Mouse (Mus musculus) limb, embryonic 10.5 days (tissue): ENCODE data around the gene Pik3ap1. TPM values are rescaled to one million over a fixed set of nuclear protein-coding genes. Genes with fewer than 3 reads are reported as not detected.
"Not testable (repeated sequence)": the region's sequence is repeated elsewhere in the genome, so short reads cannot be mapped to it uniquely, and the experiment has no call there.

ENCODE experiments used
- DNase-seq: peaks from one replicate; pipeline ENCODE4 v3.0.0-alpha.2; 2017; ENCODE audit warnings: low spot score
- H3K27ac ChIP-seq: fragments of 300-500 bp; sonication (generic); 2 replicates; pipeline ENCODE4 v1.5.1; 2016; ENCODE audit warnings: mild to moderate bottlenecking
- H3K27me3 ChIP-seq: fragments of 300-500 bp; sonication (generic); 2 replicates; pipeline ENCODE4 v1.6.1; 2016; ENCODE audit warnings: low read depth, mild to moderate bottlenecking; ENCODE audit not compliant: poor library complexity, severe bottlenecking
- H3K36me3 ChIP-seq: fragments of 300-500 bp; sonication (generic); 2 replicates; pipeline ENCODE4 v1.6.1; 2016; ENCODE audit warnings: mild to moderate bottlenecking, moderate library complexity
- H3K4me1 ChIP-seq: fragments of 300-500 bp; sonication (generic); 2 replicates; pipeline ENCODE4 v1.6.1; 2016
- H3K4me3 ChIP-seq: fragments of 300-500 bp; sonication (generic); 2 replicates; pipeline ENCODE4 v1.5.1; 2016; ENCODE audit warnings: mild to moderate bottlenecking, moderate library complexity
- H3K9me3 ChIP-seq: fragments of 300-500 bp; sonication (generic); replicated peaks from 2 replicates; pipeline ENCODE4 v1.6.1; 2016; ENCODE audit warnings: mild to moderate bottlenecking
- WGBS: fragments of 180-500 bp; shearing (Covaris S2); methylation state at CpG from one replicate; pipeline ENCODE4 v1.1.7; 2016; 5-methylcytosine and 5-hydroxymethylcytosine counted together
- polyA plus RNA-seq: library from polyadenylated mRNA; unstranded; fragments of >200 nt; fragmentation: Nextera tagmentation; extraction: Ambion mirVana; gene quantifications from 2 replicates; pipeline ENCODE4 v1.2.1, GENCODE M21; 2016

Gene Pik3ap1
- 0.63 and 0.96 TPM in 2 replicates for polyA plus RNA-seq

DNA sequence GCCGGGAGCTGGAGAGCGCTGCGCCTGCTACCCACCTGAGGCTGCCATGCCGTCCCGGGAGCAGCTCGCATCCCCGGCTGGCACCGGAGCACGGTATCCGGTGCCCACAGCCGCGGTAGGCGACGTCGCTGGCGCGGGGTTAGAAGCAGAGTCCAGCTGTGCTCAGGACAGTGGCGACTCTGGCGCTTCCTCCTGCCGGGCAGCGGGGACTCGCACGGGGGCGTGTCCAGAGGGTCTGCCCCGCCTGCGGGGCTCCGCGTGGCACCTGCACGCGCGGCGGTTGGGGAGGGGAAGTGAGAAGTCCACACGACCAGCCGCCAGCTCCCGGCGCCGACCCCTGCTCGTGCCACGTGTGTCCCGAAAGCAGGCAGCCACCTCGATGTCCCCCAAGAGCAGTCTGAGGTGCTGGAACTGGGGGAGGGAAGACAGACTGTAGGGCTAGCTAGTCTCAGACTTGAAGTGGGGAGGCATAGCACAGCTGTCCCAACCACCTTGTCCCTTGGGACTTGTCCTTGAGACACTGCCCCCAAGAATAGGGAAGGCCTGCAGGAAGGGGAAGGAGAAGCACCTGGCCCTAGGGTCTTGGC lies at the start of gene Pik3ap1:
Gene Pik3ap1 (minus strand): TSS at position 181 of the 587 bp plus-strand sequence.
- H3K9me3 ChIP-seq = no peaks in the 10 kb centered on the region
- WGBS = 1% methylated on average over 41 of the region's 41 CpGs
- peak within 1 kb of the TSS; percentile 70 for H3K27ac ChIP-seq
- no peaks in the 10 kb centered on the region for H3K36me3 ChIP-seq
- H3K4me3 ChIP-seq = peak within 1 kb of the TSS; percentile 62
- peaks cover 53% of the 10 kb centered on the region for H3K27me3 ChIP-seq
- H3K4me1 ChIP-seq = peaks cover 32% of the 10 kb centered on the region
- DNase-seq = peak; percentile 51

DNA sequence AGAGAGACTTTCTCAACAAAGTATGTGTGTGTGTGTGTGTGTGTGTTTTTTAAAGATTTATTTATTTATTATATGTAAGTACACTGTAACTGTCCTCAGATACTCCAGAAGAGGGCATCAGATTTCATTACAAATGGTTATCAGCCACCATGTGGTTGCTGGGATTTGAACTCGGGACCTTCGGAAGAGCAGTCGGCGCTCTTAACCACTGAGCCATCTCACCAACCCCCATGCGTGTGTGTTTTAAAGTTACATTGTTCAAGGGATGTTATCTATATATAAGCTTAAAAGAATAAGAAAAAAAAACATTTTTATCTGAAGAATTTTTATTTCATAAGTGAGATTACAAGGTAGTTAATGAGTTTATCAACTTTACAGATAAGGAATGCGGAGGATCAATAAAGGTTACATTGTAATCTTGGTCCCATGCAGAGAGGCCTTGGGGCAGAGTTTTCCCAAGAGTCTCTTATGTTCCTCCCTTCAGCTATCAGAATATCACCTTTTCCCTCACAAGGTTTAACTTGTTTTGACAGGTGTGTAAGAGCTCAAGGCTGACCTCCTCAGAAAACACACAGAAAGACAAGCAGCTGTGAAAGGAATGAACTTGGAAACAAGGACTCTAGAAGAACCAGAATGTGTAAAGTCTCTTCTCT lies 46.7 kb upstream of the Pik3ap1 start:
- not testable (repeated sequence) for H3K4me3 ChIP-seq, H3K4me1 ChIP-seq, H3K36me3 ChIP-seq, H3K27me3 ChIP-seq, DNase-seq, H3K27ac ChIP-seq, H3K9me3 ChIP-seq
- no CpG with 5 or more reads among the region's 6 CpGs for whole genome bisulfite sequencing

GRCm38 (mm10) chr19:41425927-41426772 lies 41.2 kb upstream of the Pik3ap1 start:
- no CpG with 5 or more reads among the region's 8 CpGs for WGBS
- H3K4me1 ChIP-seq, H3K4me3 ChIP-seq, DNase-seq, H3K36me3 ChIP-seq, H3K27me3 ChIP-seq, H3K27ac ChIP-seq, H3K9me3 ChIP-seq: not testable (repeated sequence)

GRCm38 (mm10) chr19:41421264-41421663 lies 36.4 kb upstream of the Pik3ap1 start:
- no peak overlapping the region for H3K4me3 ChIP-seq
- H3K36me3 ChIP-seq = no peaks in the 10 kb centered on the region
- H3K27ac ChIP-seq = no peak overlapping the region
- no peaks in the 10 kb centered on the region for H3K4me1 ChIP-seq
- 54% methylated on average over 2 of the region's 2 CpGs for WGBS
- no peaks in the 10 kb centered on the region for H3K27me3 ChIP-seq
- no peak for DNase-seq
- H3K9me3 ChIP-seq = no peaks in the 10 kb centered on the region

DNA sequence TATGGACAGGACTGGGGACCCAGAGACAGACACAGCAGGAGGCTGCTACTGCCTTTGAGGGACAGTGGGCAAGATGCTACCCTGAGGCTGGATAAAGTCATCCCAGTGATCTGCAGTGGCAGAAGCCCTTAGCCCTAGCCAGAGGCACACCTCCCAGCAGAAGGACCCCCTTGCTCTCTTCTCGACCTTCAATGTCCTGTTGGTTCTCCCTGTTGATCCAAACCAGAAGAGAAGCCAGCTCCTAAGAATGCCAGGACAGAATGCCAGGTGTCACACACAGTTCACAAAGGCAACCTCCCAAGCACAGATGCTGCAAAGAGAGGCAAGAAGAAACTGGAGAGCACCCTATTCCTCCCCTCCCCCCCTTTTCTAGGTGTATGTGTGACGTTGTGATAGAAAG lies 33.9 kb upstream of the Pik3ap1 start:
- no peak overlapping the region for H3K4me3 ChIP-seq

DNA sequence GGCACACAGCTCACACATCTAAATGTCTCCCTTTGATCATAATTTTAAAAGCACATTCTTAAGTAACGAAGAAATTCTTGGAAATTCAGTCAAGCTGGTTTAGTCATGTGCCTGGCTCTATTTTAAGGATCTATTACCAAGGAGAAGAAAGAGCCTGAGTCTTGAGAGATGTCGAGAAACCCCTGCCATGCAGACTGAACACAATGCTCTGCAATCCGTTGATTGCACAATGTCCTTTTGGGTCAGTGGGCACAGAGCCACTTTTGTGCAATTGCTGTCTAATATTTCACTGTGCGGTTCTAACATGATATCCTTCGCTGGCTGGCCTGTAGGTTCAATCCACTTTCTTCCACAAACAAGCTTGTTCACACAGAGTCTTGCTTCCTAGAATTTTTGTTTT lies 33.1 kb upstream of the Pik3ap1 start:
- H3K27me3 ChIP-seq = no peaks in the 10 kb centered on the region
- no peaks in the 10 kb centered on the region for H3K9me3 ChIP-seq
- 77% methylated on average over 5 of the region's 5 CpGs for WGBS
- H3K4me1 ChIP-seq = no peaks in the 10 kb centered on the region
- no peak overlapping the region for H3K27ac ChIP-seq
- H3K4me3 ChIP-seq = no peak overlapping the region
- H3K36me3 ChIP-seq = no peaks in the 10 kb centered on the region
- DNase-seq = no peak

More for the DNA sequence above, 33.9 kb upstream of the Pik3ap1 start:
- H3K27me3 ChIP-seq = no peaks in the 10 kb centered on the region
- 86% methylated on average over 2 of the region's 2 CpGs for WGBS
- no peaks in the 10 kb centered on the region for H3K36me3 ChIP-seq
- no peaks in the 10 kb centered on the region for H3K4me1 ChIP-seq
- no peak for DNase-seq
- H3K9me3 ChIP-seq = no peaks in the 10 kb centered on the region
- H3K27ac ChIP-seq = no peak overlapping the region

- Histone ChIP-seq H3K27ac (no peak overlapping the region), H3K9me3 (no peaks in the 10 kb centered on the region), H3K4me3 (no peak overlapping the region), H3K36me3 (no peaks in the 10 kb centered on the region), H3K4me1 (no peaks in the 10 kb centered on the region), H3K27me3 (no peaks in the 10 kb centered on the region)
- no peak for DNase-seq
- WGBS = 40% methylated on average over 10 of the region's 10 CpGs
Observed at GRCm38 (mm10) chr19:41416201-41416600, 31.3 kb upstream of the Pik3ap1 start.

DNA sequence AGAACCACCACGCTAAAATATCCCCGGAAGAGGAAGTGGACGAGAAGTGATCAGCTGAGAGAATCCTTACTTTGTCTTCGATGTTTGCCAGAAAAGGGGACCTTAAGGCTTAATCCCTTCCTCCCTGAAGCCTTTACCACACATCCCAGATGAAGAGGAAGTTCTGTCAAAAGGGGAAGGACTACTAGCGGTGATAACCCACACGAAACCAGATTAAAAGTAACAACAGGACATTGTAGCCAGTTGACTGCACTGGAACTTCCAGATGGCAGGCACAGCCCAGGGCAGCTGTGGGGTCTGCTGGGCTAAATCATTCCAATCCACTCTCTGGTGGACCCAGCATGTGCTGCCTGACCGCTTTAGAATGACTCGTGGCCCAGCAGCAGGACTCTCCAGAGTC lies 17.7 kb upstream of the Pik3ap1 start:
- 88% methylated on average over 8 of the region's 8 CpGs for WGBS
- H3K4me3 ChIP-seq = no peak overlapping the region
- no peak overlapping the region for H3K27ac ChIP-seq
- H3K9me3 ChIP-seq = no peaks in the 10 kb centered on the region
- no peaks in the 10 kb centered on the region for H3K36me3 ChIP-seq
- no peak for DNase-seq
- H3K27me3 ChIP-seq = no peaks in the 10 kb centered on the region
- H3K4me1 ChIP-seq = no peaks in the 10 kb centered on the region

DNA sequence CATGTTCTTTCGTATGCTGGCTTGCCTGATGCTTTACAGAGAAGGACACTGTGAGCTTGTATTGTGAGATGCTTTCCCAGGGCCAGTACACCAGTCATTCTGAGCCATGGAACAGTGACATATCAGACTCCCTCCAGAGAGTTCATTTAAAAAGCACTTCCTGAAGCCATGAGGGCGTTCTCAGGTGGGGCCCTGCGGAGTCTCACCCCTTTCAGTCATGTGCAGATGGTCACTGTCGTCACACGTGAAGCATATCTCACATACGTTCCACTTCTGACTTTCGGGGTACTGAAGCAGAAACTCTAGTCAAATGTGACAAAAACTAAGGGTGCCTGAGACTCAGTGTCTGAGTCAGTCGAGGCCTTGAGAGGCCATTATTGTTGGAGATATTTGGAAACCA lies 6.0 kb upstream of the Pik3ap1 start:
- Histone ChIP-seq H3K9me3 (no peaks in the 10 kb centered on the region), H3K4me3 (no peak overlapping the region), H3K27me3 (peaks cover 16% of the 10 kb centered on the region), H3K36me3 (no peaks in the 10 kb centered on the region), H3K4me1 (peaks cover 14% of the 10 kb centered on the region), H3K27ac (no peak overlapping the region)
- no peak for DNase-seq
- 81% methylated on average over 8 of the region's 8 CpGs for WGBS

DNA sequence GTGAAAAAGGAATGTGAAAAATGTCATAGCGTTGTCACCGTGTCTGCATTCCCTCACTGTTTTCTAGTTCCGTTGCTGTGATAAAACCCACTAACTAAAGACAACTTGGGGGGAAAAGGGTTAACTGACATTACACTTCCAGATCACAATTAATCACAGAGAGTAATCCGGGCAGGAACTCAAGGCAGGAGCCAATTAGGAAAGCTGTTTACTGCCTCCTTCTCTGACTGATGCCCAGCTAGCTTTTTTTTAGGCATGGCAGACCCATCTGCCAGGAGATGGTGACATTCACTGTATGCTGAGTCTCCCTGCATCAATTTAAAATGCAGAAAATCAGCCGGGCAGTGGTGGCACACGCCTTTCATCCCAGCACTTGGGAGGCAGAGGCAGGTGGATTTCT lies 4.4 kb upstream of the Pik3ap1 start:
- no peak overlapping the region for H3K4me3 ChIP-seq
- no peak for DNase-seq
- 41% methylated on average over 6 of the region's 6 CpGs for WGBS
- no peak overlapping the region for H3K27ac ChIP-seq
- no peaks in the 10 kb centered on the region for H3K36me3 ChIP-seq
- no peaks in the 10 kb centered on the region for H3K9me3 ChIP-seq
- H3K27me3 ChIP-seq = peaks cover 31% of the 10 kb centered on the region
- H3K4me1 ChIP-seq = peaks cover 24% of the 10 kb centered on the region

- Histone ChIP-seq H3K4me1 (peaks cover 25% of the 10 kb centered on the region), H3K9me3 (no peaks in the 10 kb centered on the region), H3K27ac (no peak overlapping the region), H3K4me3 (no peak overlapping the region), H3K27me3 (peaks cover 41% of the 10 kb centered on the region), H3K36me3 (no peaks in the 10 kb centered on the region)
- WGBS = 88% methylated on average over 7 of the region's 7 CpGs
- DNase-seq = no peak
Observed at GRCm38 (mm10) chr19:41388242-41388641, 3.3 kb upstream of the Pik3ap1 start.

DNA sequence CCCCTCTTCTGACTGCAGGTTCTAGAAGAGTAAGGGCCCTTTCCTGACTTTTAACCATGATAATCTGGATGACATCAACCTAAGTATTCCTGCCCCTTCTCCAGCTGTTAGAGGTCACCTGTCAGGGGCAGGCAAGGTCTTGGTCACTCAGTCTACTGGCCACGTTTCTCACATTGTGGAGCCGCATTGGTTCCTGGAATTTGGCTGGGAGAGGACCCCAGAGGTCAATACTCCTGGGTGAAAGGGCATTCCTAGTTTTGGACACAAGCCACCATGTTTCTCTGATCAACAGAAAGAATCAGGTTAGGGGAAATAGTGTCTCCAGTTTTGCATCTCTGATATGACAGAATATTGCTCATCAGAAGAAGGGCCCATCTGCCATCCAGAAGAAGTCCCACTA lies 2.4 kb upstream of the Pik3ap1 start:
- WGBS = 86% methylated on average over 2 of the region's 2 CpGs

GRCm38 (mm10) chr19:41384406-41384851 lies 473 bp downstream of the Pik3ap1 start:
- Histone ChIP-seq H3K27me3 (peaks cover 53% of the 10 kb centered on the region), H3K9me3 (no peaks in the 10 kb centered on the region), H3K4me1 (peaks cover 32% of the 10 kb centered on the region), H3K27ac (peak overlapping the region; percentile 70), H3K36me3 (no peaks in the 10 kb centered on the region), H3K4me3 (peak overlapping the region; percentile 62)
- DNase-seq = peak; percentile 33
- WGBS = 12% methylated on average over 12 of the region's 12 CpGs

More for the DNA sequence above, 2.4 kb upstream of the Pik3ap1 start:
- peaks cover 25% of the 10 kb centered on the region for H3K4me1 ChIP-seq
- H3K27ac ChIP-seq = no peak overlapping the region
- no peak for DNase-seq
- peaks cover 51% of the 10 kb centered on the region for H3K27me3 ChIP-seq
- H3K4me3 ChIP-seq = no peak overlapping the region
- no peaks in the 10 kb centered on the region for H3K36me3 ChIP-seq
- no peaks in the 10 kb centered on the region for H3K9me3 ChIP-seq
